Mouse (Mus musculus) neural tube, embryonic 15.5 days (tissue): ENCODE data around the gene Limd2. TPM values are rescaled to one million over a fixed set of nuclear protein-coding genes. Genes with fewer than 3 reads are reported as not detected.

Source experiments
- ATAC-seq: fragments of 200-750 bp; cut with Nextera tagmentation; 2 replicates; pipeline ENCODE4 v1.8.0; 2017; ENCODE audit warnings: mild to moderate bottlenecking, moderate TSS enrichment, moderate library complexity; ENCODE audit not compliant: low FRiP score
- H3K27ac ChIP-seq: fragments of 300-500 bp; sonication (generic); replicated peaks from 2 replicates; pipeline ENCODE4 v1.5.1; 2015; ENCODE audit warnings: mild to moderate bottlenecking, inconsistent platforms
- H3K27me3 ChIP-seq: fragments of 300-500 bp; sonication (generic); replicated peaks from 2 replicates; pipeline ENCODE4 v1.6.1; 2015; ENCODE audit warnings: inconsistent platforms
- H3K36me3 ChIP-seq: fragments of 300-500 bp; sonication (generic); 2 replicates; pipeline ENCODE4 v1.6.1; 2015; ENCODE audit warnings: inconsistent platforms
- H3K4me1 ChIP-seq: fragments of 300-500 bp; sonication (generic); 2 replicates; pipeline ENCODE4 v1.6.1; 2015; ENCODE audit warnings: inconsistent platforms
- H3K4me2 ChIP-seq: fragments of 300-500 bp; sonication (generic); 2 replicates; pipeline ENCODE4 v1.6.1; 2015; ENCODE audit warnings: inconsistent platforms, mild to moderate bottlenecking, moderate library complexity
- H3K4me3 ChIP-seq: fragments of 300-500 bp; sonication (generic); replicated peaks from 2 replicates; pipeline ENCODE4 v1.5.1; 2015; ENCODE audit warnings: mild to moderate bottlenecking, inconsistent platforms
- H3K9ac ChIP-seq: fragments of 300-500 bp; sonication (generic); replicated peaks from 2 replicates; pipeline ENCODE4 v1.6.1; 2015; ENCODE audit warnings: mild to moderate bottlenecking, inconsistent platforms
- H3K9me3 ChIP-seq: fragments of 300-500 bp; sonication (generic); replicated peaks from 2 replicates; pipeline ENCODE4 v1.6.1; 2016; ENCODE audit warnings: inconsistent platforms
- WGBS: fragments of 180-500 bp; shearing (Covaris S2); methylation state at CpG from one replicate; pipeline ENCODE4 v1.1.7; 2015; ENCODE audit warnings: mixed read lengths; 5-methylcytosine and 5-hydroxymethylcytosine counted together
- polyA plus RNA-seq: library from polyadenylated mRNA; unstranded; fragments of >200 nt; fragmentation: Nextera tagmentation; extraction: Ambion mirVana; gene quantifications from 2 replicates; pipeline ENCODE4 v1.2.1, GENCODE M21; 2015

The Limd2 gene
- polyA plus RNA-seq, 1 experiment from 2014 or later = 148 TPM

GRCm38 (mm10) chr11:106192657-106193370 is 32.2 kb upstream of the Limd2 start:
- no peaks in the 10 kb centered on the region for H3K27me3 ChIP-seq
- H3K36me3 ChIP-seq = peaks cover 15% of the 10 kb centered on the region
- peak; percentile 60; the same call in 1 of the 2 replicates for ATAC-seq
- WGBS = 11% methylated on average over 19 of the region's 19 CpGs
- H3K9ac ChIP-seq = peak overlapping the region; percentile 84
- peak overlapping the region; percentile 88 for H3K4me3 ChIP-seq
- H3K27ac ChIP-seq = peak overlapping the region; percentile 91
- H3K4me1 ChIP-seq = peaks cover 17% of the 10 kb centered on the region
- no peaks in the 10 kb centered on the region for H3K9me3 ChIP-seq
- peak overlapping the region; percentile 78 for H3K4me2 ChIP-seq

DNA sequence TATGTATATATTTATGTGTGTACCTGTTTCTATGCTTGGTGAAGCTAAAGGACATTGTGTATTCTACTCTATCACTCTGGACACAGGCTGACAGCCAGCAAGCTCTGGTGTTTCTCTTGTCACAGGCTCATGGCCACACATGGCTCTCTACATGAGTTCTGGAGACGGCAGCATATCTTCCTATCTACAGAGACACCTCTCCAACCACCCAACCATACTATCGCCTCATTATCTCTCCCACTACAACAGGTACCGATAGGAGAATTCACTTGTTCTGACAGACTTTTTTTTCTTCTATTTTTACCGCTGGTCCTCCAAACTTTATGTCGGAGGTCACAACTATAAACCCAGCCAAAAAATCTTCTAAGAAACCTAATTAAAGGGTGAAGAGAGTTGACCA is 31.6 kb upstream of the Limd2 start:
- Histone ChIP-seq H3K4me3 (peak overlapping the region; percentile 88), H3K36me3 (peaks cover 9% of the 10 kb centered on the region), H3K27me3 (no peaks in the 10 kb centered on the region), H3K4me2 (peak overlapping the region; percentile 78), H3K27ac (no peak overlapping the region), H3K9ac (no peak overlapping the region), H3K4me1 (peaks cover 17% of the 10 kb centered on the region), H3K9me3 (no peaks in the 10 kb centered on the region)
- 95% methylated on average over 5 of the region's 5 CpGs for WGBS
- ATAC-seq = no peak

- 96% methylated on average over 3 of the region's 3 CpGs for WGBS
- H3K27me3 ChIP-seq = no peaks in the 10 kb centered on the region
- H3K4me1 ChIP-seq = peaks cover 17% of the 10 kb centered on the region
- no peaks in the 10 kb centered on the region for H3K9me3 ChIP-seq
- H3K36me3 ChIP-seq = peaks cover 6% of the 10 kb centered on the region
- no peak overlapping the region for H3K9ac ChIP-seq
- H3K4me3 ChIP-seq = no peak overlapping the region
- H3K27ac ChIP-seq = no peak overlapping the region
- ATAC-seq = no peak
- H3K4me2 ChIP-seq = no peak overlapping the region
These were observed 31.1 kb upstream of the Limd2 start for GRCm38 (mm10) chr11:106191716-106192115.

DNA sequence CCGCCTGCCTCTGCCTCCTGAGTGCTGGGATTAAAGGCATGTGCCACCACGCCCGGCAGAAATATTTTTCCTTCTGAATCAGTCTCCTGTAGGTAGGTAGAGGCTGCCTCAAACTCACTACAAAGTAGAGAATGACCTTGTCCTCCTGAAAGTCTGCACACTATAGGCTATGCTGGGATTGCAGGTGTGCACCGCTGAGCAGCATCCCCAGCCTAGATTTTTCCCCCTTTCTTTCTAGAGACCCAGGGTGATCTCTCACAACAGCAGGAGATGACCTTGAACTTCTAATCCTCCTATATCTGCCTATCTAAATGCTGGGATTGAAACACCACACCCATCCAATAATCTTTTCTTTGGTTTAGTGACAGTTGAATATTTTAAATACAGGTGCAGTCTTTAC is 26.7 kb upstream of the Limd2 start:
- Histone ChIP-seq H3K36me3 (peaks cover 25% of the 10 kb centered on the region; the same call in 1 of the 2 replicates), H3K27ac (no peak overlapping the region), H3K9me3 (no peaks in the 10 kb centered on the region), H3K9ac (no peak overlapping the region), H3K4me3 (no peak overlapping the region), H3K27me3 (no peaks in the 10 kb centered on the region), H3K4me2 (no peak overlapping the region), H3K4me1 (peaks cover 6% of the 10 kb centered on the region)
- no peak for ATAC-seq
- 96% methylated on average over 4 of the region's 4 CpGs for WGBS

DNA sequence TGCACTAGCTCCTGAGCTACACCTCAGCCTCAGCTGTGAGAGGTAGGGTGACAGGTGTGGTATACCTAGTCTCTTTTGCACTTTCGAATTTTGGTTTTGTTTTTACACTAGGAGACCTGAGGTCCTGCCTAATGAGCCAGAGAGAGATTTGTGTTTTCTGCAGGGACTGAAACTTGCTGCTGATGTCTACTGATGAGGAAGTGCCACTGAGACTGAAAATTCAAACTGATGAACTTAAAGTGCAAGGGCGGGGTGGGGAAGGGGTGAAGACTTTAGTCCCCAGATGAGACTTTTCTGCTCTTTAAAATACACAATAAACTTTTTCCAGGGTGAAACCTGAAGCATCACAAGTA is 19.8 kb upstream of the Limd2 start:
- no peak overlapping the region for H3K4me2 ChIP-seq
- no peak overlapping the region for H3K9ac ChIP-seq
- H3K27ac ChIP-seq = no peak overlapping the region
- H3K9me3 ChIP-seq = no peaks in the 10 kb centered on the region
- H3K4me1 ChIP-seq = no peaks in the 10 kb centered on the region
- 92% methylated on average over 2 of the region's 2 CpGs for WGBS
- peaks cover 30% of the 10 kb centered on the region; the same call in 1 of the 2 replicates for H3K36me3 ChIP-seq
- H3K4me3 ChIP-seq = no peak overlapping the region
- no peak for ATAC-seq
- H3K27me3 ChIP-seq = no peaks in the 10 kb centered on the region

DNA sequence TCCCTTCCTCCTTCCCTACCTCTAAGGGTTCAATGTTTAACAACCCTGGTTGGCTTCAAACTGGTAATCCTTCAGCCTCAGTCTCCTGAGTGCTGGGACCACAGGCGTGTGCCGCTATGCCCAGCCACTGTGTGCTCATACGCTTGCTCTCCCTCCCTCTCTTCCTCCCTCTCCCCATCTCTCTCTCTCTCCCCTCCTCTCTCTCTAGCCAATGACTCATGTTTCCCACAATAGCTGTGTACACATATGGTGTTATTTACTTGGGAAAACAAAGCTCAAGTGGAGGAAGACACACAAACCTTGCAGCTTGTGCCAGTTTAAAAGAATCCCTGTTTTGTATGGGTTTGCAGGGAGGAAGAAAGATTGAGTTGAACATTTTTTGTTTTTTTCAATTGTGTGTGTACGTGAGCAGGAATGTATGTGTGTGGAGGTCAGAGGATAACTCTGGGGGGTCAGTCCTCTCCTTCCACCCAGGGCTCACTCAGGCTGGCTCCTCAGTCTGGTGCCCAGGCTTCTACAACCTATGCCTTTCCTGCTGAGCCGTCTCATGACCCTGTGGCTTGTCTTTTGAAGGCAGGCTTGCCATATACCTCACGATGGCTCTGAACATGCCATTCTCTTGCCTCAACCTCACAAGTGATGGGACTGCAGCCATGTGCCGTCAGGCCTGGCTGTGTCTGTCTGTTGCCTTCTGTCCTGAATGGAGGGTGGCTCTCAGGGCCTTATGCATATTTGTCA is 19.2 kb upstream of the Limd2 start:
- no peaks in the 10 kb centered on the region for H3K4me1 ChIP-seq
- ATAC-seq = no peak
- 76% methylated on average over 7 of the region's 7 CpGs for WGBS
- peaks cover 27% of the 10 kb centered on the region; the same call in 1 of the 2 replicates for H3K36me3 ChIP-seq
- no peaks in the 10 kb centered on the region for H3K27me3 ChIP-seq
- H3K4me2 ChIP-seq = no peak overlapping the region
- no peak overlapping the region for H3K4me3 ChIP-seq
- no peak overlapping the region for H3K27ac ChIP-seq
- no peak overlapping the region for H3K9ac ChIP-seq
- no peaks in the 10 kb centered on the region for H3K9me3 ChIP-seq

- Histone ChIP-seq H3K4me2 (no peak overlapping the region), H3K9me3 (no peaks in the 10 kb centered on the region), H3K4me1 (no peaks in the 10 kb centered on the region), H3K27me3 (no peaks in the 10 kb centered on the region), H3K4me3 (no peak overlapping the region), H3K36me3 (peaks cover 18% of the 10 kb centered on the region; the same call in 1 of the 2 replicates), H3K9ac (no peak overlapping the region), H3K27ac (no peak overlapping the region)
- 79% methylated on average over 5 of the region's 5 CpGs for WGBS
- no peak for ATAC-seq
These were observed 17.5 kb upstream of the Limd2 start for GRCm38 (mm10) chr11:106178036-106178782.

DNA sequence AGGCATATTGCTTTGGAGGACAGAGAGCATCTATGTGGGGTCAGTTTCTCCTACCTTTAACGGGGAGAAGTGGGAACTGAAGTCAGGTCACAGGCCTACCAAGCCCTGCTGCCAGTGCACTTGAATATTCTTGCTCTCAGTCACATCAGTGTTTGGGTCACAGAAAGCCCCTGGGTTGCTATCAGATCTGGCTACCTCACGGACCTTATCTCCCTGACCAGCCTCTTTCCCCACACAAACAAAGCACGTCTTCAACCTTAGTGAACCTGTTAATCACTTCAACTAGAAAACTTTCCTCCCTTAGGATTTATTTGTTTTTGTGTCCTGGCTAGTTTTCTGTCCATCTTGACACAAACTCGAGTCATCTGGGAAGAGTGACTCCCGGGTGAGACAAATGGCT is 15.7 kb upstream of the Limd2 start:
- Histone ChIP-seq H3K9ac (no peak overlapping the region), H3K4me1 (no peaks in the 10 kb centered on the region), H3K36me3 (peaks cover 13% of the 10 kb centered on the region; the same call in 1 of the 2 replicates), H3K27ac (no peak overlapping the region), H3K9me3 (no peaks in the 10 kb centered on the region), H3K4me3 (no peak overlapping the region), H3K27me3 (no peaks in the 10 kb centered on the region), H3K4me2 (no peak overlapping the region)
- WGBS = 92% methylated on average over 5 of the region's 5 CpGs
- no peak for ATAC-seq

DNA sequence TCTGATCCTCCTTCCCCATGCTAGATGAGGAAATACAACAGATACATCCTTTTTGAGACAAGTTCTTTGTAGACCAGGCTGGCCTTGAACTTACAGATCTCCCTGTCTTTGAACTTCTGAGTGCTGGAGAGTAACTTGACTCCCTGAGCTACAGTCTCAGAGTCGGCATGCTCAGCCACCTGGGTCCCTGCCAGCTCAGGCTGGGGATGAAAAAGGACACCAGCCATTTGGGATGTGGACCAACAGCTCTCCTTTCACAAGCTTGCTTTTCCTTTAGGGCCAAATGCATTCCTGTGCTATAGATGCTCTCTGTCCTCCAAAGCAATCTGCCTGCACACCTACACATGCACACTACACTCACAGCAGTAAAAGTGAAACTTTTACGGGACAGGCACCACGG is 14.4 kb upstream of the Limd2 start:
- H3K36me3 ChIP-seq = peaks cover 15% of the 10 kb centered on the region
- no peaks in the 10 kb centered on the region for H3K9me3 ChIP-seq
- no peak for ATAC-seq
- WGBS = 61% methylated on average over 3 of the region's 3 CpGs
- no peak overlapping the region for H3K27ac ChIP-seq
- H3K27me3 ChIP-seq = no peaks in the 10 kb centered on the region
- H3K4me2 ChIP-seq = no peak overlapping the region
- H3K4me1 ChIP-seq = no peaks in the 10 kb centered on the region
- no peak overlapping the region for H3K4me3 ChIP-seq
- H3K9ac ChIP-seq = no peak overlapping the region

DNA sequence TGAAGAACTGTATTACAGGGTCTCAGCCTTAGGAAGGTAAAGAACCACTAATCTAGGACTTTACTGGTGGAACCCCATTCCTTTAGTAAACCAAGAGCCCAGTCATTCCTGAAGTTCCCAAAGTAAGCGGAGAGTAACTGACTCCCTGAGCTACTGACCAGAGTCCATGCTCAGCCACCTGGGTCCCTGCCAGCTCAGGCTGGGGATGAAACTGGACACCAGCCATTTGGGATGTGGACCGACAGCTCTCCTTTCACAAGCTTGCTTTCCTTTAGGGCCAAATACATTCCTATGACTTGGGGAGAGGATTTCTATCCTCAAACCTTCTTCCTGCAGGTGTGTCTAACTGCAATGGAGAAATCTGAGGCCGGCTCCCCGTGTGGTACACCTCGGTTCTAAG is 13.7 kb upstream of the Limd2 start:
- Histone ChIP-seq H3K9me3 (no peaks in the 10 kb centered on the region), H3K36me3 (peaks cover 19% of the 10 kb centered on the region), H3K27ac (no peak overlapping the region), H3K4me1 (no peaks in the 10 kb centered on the region), H3K27me3 (no peaks in the 10 kb centered on the region), H3K4me2 (no peak overlapping the region), H3K9ac (no peak overlapping the region), H3K4me3 (no peak overlapping the region)
- WGBS = 85% methylated on average over 5 of the region's 5 CpGs
- ATAC-seq = no peak

GRCm38 (mm10) chr11:106173228-106173627 is 12.6 kb upstream of the Limd2 start:
- Histone ChIP-seq H3K4me2 (no peak overlapping the region), H3K27me3 (no peaks in the 10 kb centered on the region), H3K9ac (no peak overlapping the region), H3K4me1 (no peaks in the 10 kb centered on the region), H3K9me3 (no peaks in the 10 kb centered on the region), H3K4me3 (no peak overlapping the region), H3K27ac (no peak overlapping the region), H3K36me3 (peaks cover 20% of the 10 kb centered on the region)
- no peak for ATAC-seq
- 96% methylated on average over 2 of the region's 2 CpGs for WGBS
